Mouse (Mus musculus): ENCODE data around the gene Arhgap18. TPM values are rescaled to one million over a fixed set of nuclear protein-coding genes. Genes with fewer than 3 reads are reported as not detected.

Arhgap18 gene
- polyA plus RNA-seq, 1 experiment, result 3.9 TPM

GRCm38 (mm10) chr10:26773541-26773940 lies 20.3 kb downstream of the Arhgap18 start:
- Histone ChIP-seq H3K4me3 (replicated peaks; ENCODE audit: extremely low read depth, low read depth, low read length) (no peak overlapping the region), H3K4me1 (ENCODE audit: control insufficient read depth, insufficient read depth, low read length) (peaks cover 8% of the 10 kb centered on the region; the same call in 1 of the 2 replicates)
- 35% methylated on average over 5 of the region's 5 CpGs for WGBS
- DNase-seq, result no peak
- TF ChIP-seq POLR2A (IDR thresholded peaks at IDR 0.05; ENCODE audit: borderline replicate concordance, extremely low read depth, low read depth, low read length) (no peak), CTCF (IDR thresholded peaks at IDR 0.05; ENCODE audit: insufficient read depth, low read length) (no peak)

- no peak for DNase-seq
- Histone ChIP-seq H3K4me3 (replicated peaks; ENCODE audit: extremely low read depth, low read depth, low read length) (no peak overlapping the region), H3K4me1 (ENCODE audit: control insufficient read depth, insufficient read depth, low read length) (peaks cover 8% of the 10 kb centered on the region; the same call in 1 of the 2 replicates)
- TF ChIP-seq CTCF (IDR thresholded peaks at IDR 0.05; ENCODE audit: insufficient read depth, low read length), result no peak
- TF ChIP-seq POLR2A (IDR thresholded peaks at IDR 0.05; ENCODE audit: borderline replicate concordance, extremely low read depth, low read depth, low read length), result no peak
- WGBS, result 56% methylated on average over 1 of the region's 1 CpGs
Measured at GRCm38 (mm10) chr10:26774266-26774665, 21.0 kb downstream of the Arhgap18 start.

DNA sequence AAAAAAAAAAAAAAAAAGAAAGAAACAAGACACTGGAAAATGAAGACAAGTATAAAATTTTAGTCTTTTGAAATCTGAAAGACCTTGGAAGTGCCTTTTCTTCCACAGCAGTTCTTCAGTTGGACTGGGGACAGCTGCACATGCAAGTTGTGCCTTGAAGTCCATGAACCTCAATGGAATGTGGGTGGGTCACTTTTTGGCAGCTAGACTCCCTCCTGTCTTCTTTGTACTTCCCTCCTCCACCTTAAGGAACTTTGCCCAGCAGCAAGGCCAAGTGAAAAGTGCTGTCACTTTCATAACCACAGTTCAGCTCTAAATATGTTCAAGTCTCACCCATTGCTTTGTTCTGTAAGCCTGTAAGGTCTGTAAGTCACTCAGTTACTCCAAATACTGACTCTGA lies 23.2 kb downstream of the Arhgap18 start:
- no peak overlapping the region for H3K4me3 ChIP-seq (replicated peaks; ENCODE audit: extremely low read depth, low read depth, low read length)
- no peak for DNase-seq
- peaks cover 14% of the 10 kb centered on the region for H3K4me1 ChIP-seq (ENCODE audit: control insufficient read depth, insufficient read depth, low read length)
- TF ChIP-seq POLR2A (IDR thresholded peaks at IDR 0.05; ENCODE audit: borderline replicate concordance, extremely low read depth, low read depth, low read length), result no peak
- no peak for TF ChIP-seq CTCF (IDR thresholded peaks at IDR 0.05; ENCODE audit: insufficient read depth, low read length)

DNA sequence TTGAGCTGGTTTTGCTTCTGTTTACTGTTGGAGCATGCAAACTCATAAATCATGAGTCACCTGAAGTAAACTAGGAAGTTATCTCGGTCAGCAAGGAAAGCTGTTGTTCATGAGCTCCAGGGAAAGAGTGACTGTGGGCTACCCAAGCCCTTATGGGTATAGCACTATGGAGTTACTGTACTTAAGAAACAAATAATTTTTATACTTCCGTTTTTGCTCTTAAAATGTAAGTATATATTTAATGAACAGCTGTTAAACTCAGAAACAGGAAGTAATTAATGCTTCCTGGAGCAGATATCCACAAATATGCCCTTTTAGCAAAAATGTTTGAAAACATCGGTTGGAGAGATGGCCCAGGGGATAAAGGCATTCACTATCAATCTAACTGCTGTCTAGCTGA lies 27.4 kb downstream of the Arhgap18 start:
- no peak overlapping the region for H3K4me3 ChIP-seq (replicated peaks; ENCODE audit: extremely low read depth, low read depth, low read length)

GRCm38 (mm10) chr10:26789680-26790079 lies 36.5 kb downstream of the Arhgap18 start:
- TF ChIP-seq CTCF (IDR thresholded peaks at IDR 0.05; ENCODE audit: insufficient read depth, low read length) (no peak), POLR2A (IDR thresholded peaks at IDR 0.05; ENCODE audit: borderline replicate concordance, extremely low read depth, low read depth, low read length) (no peak)
- WGBS, result 86% methylated on average over 2 of the region's 2 CpGs
- Histone ChIP-seq H3K4me3 (replicated peaks; ENCODE audit: extremely low read depth, low read depth, low read length) (no peak overlapping the region), H3K4me1 (ENCODE audit: control insufficient read depth, insufficient read depth, low read length) (no peaks in the 10 kb centered on the region)
- DNase-seq, result no peak

More for the DNA sequence above, 27.4 kb downstream of the Arhgap18 start:
- H3K4me1 ChIP-seq (ENCODE audit: control insufficient read depth, insufficient read depth, low read length), result peaks cover 8% of the 10 kb centered on the region
- TF ChIP-seq POLR2A (IDR thresholded peaks at IDR 0.05; ENCODE audit: borderline replicate concordance, extremely low read depth, low read depth, low read length) (no peak), CTCF (IDR thresholded peaks at IDR 0.05; ENCODE audit: insufficient read depth, low read length) (no peak)
- WGBS, result 25% methylated on average over 3 of the region's 3 CpGs
- no peak for DNase-seq

- DNase-seq, result no peak
- WGBS, result 60% methylated on average over 3 of the region's 3 CpGs
- TF ChIP-seq POLR2A (IDR thresholded peaks at IDR 0.05; ENCODE audit: borderline replicate concordance, extremely low read depth, low read depth, low read length) (no peak), CTCF (IDR thresholded peaks at IDR 0.05; ENCODE audit: insufficient read depth, low read length) (no peak)
- Histone ChIP-seq H3K4me3 (replicated peaks; ENCODE audit: extremely low read depth, low read depth, low read length) (no peak overlapping the region), H3K4me1 (ENCODE audit: control insufficient read depth, insufficient read depth, low read length) (no peaks in the 10 kb centered on the region; the same call in 1 of the 2 replicates)
Measured at GRCm38 (mm10) chr10:26791810-26792209, 38.6 kb downstream of the Arhgap18 start.

DNA sequence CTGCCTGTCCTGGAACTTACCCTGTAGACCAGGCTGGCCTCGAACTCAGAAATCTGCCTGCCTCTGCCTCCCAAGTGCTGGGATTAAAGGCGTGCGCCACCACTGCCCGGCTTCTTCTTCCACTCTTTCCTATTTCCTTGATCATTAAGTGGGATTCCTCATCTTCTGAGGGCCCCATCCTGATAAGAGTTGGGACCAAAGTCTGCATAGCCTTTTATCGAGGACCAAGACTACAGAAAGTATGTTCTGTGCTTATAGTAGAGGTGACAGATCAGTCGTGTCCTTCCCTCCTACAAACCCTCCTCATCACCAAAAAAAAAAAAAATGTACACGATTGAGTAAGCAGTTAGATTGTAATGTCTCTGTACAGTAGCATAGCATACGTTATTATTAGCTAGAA lies 39.8 kb downstream of the Arhgap18 start:
- Histone ChIP-seq H3K4me3 (replicated peaks; ENCODE audit: extremely low read depth, low read depth, low read length) (no peak overlapping the region), H3K4me1 (ENCODE audit: control insufficient read depth, insufficient read depth, low read length) (no peaks in the 10 kb centered on the region; the same call in 1 of the 2 replicates)
- WGBS, result 88% methylated on average over 8 of the region's 8 CpGs
- DNase-seq, result no peak
- TF ChIP-seq POLR2A (IDR thresholded peaks at IDR 0.05; ENCODE audit: borderline replicate concordance, extremely low read depth, low read depth, low read length), result no peak
- TF ChIP-seq CTCF (IDR thresholded peaks at IDR 0.05; ENCODE audit: insufficient read depth, low read length), result no peak

GRCm38 (mm10) chr10:26796432-26797286 lies 43.4 kb downstream of the Arhgap18 start:
- no peak for TF ChIP-seq CTCF (IDR thresholded peaks at IDR 0.05; ENCODE audit: insufficient read depth, low read length)
- no peak for TF ChIP-seq POLR2A (IDR thresholded peaks at IDR 0.05; ENCODE audit: borderline replicate concordance, extremely low read depth, low read depth, low read length)
- WGBS, result 69% methylated on average over 10 of the region's 10 CpGs
- Histone ChIP-seq H3K4me3 (replicated peaks; ENCODE audit: extremely low read depth, low read depth, low read length) (no peak overlapping the region), H3K4me1 (ENCODE audit: control insufficient read depth, insufficient read depth, low read length) (peaks cover 5% of the 10 kb centered on the region)
- DNase-seq, result no peak

DNA sequence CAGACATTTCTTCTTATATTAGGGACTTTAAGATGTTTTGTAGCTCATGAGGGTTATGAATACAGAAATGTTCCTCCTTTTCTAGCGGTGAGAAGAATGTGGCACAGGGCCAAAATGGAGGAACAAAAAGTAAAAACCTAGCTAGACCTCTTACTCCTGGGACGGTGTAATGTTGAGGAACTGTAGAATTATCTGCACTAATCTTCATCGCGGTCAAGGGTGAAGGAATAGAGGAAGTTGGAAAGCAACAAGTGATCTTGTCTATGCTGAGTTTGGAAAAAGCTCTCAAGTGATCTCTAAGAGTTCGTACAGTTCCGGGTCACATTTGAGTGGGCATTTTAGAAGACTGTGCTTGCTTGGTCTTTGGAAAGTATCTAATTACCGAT lies 44.1 kb downstream of the Arhgap18 start:
- DNase-seq, result no peak
- 42% methylated on average over 7 of the region's 7 CpGs for WGBS
- Histone ChIP-seq H3K4me3 (replicated peaks; ENCODE audit: extremely low read depth, low read depth, low read length) (no peak overlapping the region), H3K4me1 (ENCODE audit: control insufficient read depth, insufficient read depth, low read length) (peaks cover 5% of the 10 kb centered on the region)
- no peak for TF ChIP-seq CTCF (IDR thresholded peaks at IDR 0.05; ENCODE audit: insufficient read depth, low read length)
